Mouse (Mus musculus) v-Abl transformed pro-B cells (cell line): ENCODE data around the gene Dnase1.
"Not testable (repeated sequence)": the region's sequence is repeated elsewhere in the genome, so short reads cannot be mapped to it uniquely, and the experiment has no call there.

Experiments
- in situ Hi-C, 2 experiments: fragments of 400-800 bp; cut with MboI; formaldehyde crosslinking; loops; one replicate each; pipeline ENCODE4 v1.15.1; 2025; ENCODE audit not compliant: unreplicated experiment in 2 of 2

The Dnase1 gene

DNA sequence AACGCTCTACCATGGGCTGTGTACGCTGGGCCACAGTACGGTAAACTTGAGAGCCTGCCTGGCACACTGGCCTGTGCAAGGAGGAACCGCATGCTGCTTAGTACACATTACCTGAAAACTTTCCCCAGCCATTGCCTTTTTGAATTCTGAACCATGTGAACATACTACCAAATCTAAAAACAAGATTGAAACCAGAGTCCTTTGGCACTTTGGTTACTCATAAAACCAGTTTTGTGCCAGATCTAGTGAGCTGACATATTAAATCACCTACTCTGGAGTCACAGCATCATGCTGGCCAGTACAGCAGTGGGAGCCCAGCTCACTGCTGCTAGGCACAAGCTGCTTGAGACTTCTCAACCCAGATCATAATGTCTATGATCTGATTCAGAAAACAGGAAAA, 4.9 kb downstream of the Dnase1 start:
- in situ Hi-C loops, result no loop called here

DNA sequence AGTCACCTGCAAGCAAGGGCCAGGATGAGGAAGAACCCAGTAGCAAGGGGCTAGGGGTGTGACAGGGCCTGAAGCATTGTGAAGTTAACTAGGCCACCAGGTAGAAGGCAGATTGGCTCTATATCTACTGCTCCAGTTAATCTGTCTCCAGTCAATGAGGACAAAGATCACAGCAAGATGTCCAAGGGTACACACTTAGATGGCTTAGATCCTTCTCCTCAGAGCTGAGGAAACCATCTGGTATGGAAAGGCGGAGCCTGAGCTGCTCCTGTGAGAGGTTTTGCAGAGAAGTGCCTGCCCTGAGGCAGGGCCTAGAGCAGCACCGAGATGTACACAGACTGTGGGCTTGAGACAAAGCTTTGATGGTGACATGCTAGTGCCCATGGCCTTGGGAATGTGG, 7.4 kb downstream of the Dnase1 start:
- in situ Hi-C loops, result no loop called here

DNA sequence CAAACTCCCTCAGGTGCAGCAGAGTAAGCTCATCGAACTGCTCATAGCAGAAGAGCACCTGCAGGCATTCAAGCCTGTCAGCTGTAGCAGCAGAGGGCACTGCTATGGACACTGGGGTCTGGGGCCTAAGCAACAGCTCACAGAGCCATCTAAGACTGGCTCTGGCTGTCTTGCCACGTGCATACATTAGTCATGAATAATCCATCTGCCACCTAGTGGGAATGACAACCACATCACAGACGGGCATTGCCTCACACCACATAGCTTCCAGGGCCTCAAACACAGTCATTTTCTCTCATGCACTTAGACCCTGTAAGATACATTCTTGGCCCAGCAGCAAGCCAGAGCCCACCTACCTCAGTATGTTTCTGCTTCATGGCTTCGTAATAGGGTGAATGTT, 8.8 kb downstream of the Dnase1 start:
- in situ Hi-C loops, result no loop called here

DNA sequence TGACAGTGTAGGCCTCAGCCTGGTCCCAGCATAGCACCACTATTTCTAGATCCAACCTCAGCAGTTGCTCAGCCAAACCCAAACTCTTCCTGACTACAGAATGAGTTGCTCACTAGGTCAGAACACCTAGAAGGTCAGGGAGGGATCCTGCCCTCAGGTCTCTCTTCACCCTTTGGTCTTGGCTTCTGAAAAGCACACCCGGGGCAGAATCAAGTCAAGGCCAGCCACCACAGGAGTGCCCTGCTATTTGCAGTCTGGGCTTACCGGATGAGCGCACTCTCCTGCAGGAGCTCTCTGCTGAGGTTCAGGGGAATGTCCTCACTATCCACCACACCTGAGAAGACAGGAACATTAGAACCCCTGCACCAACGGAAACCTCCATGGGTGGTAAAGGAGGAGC, 15.9 kb downstream of the Dnase1 start:
- in situ Hi-C loops, result no loop called here

DNA sequence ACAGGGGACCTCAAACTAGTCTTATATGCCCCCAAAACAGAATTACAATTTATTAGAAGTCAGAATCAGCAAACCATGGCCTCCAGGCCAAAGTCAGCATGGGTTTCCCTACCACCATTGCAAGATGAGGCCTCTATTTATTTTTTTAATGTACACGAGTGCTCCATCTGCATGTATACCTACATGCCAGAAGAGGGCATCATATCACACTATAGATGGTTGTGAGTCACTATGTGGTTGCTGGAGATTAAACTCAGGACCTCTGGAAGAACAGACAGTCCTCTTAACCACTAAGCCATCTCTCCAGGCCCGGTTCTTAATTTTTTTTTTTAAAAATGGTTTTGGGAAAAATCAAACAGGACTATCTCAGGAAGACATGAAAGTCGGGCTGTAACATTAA, 17.1 kb downstream of the Dnase1 start:
- in situ Hi-C loops, result no loop called here

DNA sequence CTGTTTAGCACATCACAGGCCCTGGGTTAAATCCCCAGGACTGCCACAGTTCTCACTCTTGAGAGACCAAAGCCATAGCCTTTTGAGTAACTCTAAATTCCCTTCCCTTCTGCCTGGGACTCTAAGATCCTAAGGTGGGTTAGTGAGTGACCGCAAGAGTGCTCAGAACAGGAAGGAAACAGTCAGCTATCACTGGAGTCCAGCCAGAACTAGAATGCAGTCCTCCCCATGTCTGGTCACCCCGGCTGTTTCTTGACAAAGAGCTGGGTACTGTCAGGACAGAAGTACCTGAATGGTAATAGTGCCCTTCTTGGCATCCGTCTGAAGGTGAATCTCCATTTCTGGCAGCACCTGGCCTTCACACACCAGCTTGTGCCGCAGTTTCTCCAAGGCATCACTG, 28.2 kb downstream of the Dnase1 start:
- in situ Hi-C loops, result loop anchor here (5.0 to 10.0 kb wide), 4 partner anchors 147 to 227 kb away; partner anchors contain the start of genes Crebbp (in 1 of the 2) and Zfp174 (in 1 of the 2)

DNA sequence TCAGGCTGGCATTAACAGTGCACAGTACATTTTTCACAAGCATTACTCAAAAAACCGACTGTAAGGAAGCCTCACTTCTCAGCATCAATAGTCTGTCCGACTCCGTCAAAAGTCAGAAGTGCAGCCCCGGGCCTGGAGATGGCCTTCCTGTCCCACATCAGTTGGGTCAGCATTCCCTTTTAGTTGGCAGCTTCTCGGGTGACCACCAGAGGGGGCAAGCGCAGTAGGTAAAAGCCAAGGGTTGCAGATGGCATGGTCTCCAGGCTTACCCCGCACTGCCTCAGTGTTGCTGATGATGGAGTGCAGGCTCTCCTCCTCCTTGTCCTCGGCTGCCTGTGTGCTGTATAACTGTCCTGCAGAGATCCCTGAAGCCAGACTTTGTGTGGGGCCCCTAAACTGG, 31.8 kb downstream of the Dnase1 start:
- in situ Hi-C loops, result loop anchor here (5.0 to 10.0 kb wide), 4 partner anchors 144 to 224 kb away; partner anchors contain the start of genes Crebbp (in 1 of the 2) and Zfp174 (in 1 of the 2)

DNA sequence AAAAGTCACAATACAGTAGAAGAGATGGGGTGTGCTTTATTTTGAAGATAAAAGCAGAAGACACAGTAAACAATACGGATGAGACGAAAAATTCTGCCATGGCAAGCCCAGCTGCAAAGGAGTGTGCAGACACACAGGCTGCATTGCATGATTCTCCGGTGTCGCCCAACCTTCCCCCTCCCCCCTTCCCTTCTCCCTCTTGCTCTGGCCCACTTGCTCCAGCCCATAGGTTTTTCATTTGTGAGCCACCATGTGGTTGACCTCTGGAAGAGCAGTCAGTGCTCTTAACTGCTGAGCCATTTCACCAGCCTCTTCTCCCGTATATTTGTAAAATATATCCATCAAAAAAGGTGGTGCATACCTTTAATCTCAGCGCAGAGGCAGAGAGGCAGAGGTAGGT, 37.6 kb downstream of the Dnase1 start:
- in situ Hi-C loops, result loop anchor here in 1 of 2 experiments (5.0 kb wide), 1 partner anchor 138 kb away; the partner anchor contains the start of gene Crebbp

DNA sequence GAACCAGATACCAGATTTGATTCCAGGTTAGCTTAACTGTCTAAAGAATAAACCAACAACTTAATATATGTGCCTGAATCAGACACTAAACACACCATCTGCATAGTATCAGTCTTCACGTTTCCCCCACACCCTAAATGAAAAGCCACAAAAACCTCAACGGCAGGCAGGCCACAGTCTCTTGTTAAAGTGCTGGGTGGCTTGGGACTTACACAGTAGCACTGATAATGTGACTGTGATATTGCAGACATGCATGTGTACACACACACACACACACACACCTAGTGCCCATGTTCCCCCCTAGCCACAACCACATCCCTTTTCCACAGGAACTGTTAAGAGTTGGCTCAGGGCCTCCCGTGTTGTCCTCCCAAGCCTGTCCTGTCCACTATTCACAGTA, 38.1 kb downstream of the Dnase1 start:
- in situ Hi-C loops, result loop anchor here in 1 of 2 experiments (5.0 kb wide), 1 partner anchor 137 kb away; the partner anchor contains the start of gene Crebbp

DNA sequence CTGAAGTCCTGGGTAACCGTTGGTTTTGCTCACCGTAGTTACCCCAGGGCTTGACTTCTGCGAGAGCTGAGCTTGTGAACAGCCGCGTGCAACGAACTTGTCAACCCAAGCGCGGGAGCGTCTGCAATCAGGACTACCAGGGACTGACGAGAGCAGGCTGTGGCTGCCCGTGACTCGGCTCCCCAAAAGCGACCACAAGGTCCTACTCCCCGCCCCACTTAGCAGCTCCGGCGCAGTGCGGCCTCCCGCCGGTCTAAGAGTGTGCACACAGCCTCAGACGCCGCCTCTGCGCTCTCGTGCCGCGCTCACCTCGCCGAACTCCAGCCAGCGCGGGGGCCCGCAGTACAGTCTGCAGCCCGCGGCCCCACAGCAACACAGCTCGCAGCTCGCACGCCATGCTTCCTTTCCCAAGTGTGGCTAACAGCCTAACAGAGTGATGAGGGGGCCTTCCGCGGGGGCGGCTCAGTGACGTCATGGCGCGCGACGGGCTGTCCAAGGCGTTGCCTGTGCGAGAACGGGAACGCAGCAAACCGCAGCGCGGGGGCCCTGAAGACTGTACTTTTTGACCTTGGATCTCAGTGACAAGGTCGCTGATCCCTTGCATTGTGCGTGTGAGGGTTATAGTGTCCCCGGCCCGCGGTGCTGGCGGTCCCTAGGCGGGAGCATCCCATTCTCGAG, 40.8 kb downstream of the Dnase1 start, which contains the start of gene Trap1:
TSS of gene Trap1 (minus strand) at position 444 of the 678 bp plus-strand sequence.
- in situ Hi-C loops, result no loop called here

DNA sequence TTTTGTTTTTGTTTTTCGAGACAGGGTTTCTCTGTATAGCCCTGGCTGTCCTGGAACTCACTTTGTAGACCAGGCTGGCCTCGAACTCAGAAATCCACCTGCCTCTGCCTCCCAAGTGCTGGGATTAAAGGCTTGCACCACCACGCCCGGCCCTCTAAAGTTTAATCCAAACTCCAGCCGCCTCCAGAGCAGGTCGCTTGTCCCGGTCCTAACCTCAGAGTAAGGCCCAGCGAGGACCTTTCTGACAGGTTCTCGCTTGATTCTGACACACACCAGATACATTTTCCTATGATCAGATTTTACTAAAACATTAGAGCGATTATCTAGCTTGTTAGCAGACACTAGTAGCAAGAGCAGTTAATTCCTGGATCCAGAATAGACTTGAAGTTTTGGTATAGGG, 41.6 kb downstream of the Dnase1 start:
- in situ Hi-C loops, result not testable (repeated sequence)

DNA sequence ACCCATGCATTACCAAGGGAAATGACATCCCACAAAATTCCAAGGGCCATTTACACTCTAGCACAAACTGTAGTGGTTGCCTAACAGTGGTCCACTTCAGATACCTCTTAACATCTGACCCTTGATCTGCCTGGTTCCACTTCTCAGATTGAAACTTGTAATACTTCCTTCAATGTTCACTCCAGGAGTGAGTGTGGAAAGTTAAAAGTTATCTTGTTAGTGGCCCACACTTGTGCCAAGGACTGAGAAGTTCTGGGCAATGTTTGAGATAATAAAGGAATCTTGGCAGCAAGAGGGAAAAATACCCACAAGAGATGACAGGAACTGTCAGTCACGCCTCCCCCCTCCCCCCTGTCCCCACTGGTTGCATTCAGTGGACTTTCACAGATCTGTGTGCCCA, 42.9 kb downstream of the Dnase1 start:
- in situ Hi-C loops, result no loop called here

DNA sequence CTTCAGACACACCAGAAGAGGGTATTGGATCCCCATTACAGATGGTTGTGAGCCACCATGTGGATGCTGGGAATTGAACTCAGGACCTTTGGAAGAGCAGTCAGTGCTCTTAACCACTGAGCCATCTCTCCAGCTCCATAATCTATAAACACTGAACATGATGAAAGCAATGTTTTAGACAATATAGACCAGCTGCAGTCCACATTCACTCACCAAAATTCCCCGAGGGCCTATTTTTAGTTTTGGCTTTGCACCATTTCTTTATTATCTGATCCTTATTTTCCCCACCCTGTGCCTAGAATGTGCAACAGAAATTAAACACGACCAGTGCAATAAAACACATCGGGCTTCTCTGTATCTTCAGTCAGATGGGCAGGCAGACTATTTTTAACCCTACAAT, 43.7 kb downstream of the Dnase1 start:
- in situ Hi-C loops, result not testable (repeated sequence)

DNA sequence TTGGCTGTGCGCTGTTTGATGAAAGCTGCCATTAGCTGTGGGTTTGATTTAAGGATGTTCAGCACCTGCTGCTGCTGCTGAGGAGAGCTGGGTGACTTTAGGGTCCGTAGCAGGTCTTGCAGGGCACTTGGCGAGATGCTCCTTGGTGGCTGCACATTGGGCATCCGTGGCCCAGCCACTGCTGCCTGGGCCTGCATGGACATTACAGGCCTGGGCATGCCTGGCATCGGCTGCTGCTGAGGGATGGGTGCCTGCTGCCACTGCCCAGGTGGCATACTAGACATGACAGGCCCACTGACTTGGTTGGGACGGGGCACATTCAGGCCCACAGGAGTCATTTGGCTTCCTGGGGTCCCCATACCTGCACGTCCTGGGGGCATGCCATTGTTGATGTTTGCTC, 48.3 kb downstream of the Dnase1 start:
- in situ Hi-C loops, result no loop called here

DNA sequence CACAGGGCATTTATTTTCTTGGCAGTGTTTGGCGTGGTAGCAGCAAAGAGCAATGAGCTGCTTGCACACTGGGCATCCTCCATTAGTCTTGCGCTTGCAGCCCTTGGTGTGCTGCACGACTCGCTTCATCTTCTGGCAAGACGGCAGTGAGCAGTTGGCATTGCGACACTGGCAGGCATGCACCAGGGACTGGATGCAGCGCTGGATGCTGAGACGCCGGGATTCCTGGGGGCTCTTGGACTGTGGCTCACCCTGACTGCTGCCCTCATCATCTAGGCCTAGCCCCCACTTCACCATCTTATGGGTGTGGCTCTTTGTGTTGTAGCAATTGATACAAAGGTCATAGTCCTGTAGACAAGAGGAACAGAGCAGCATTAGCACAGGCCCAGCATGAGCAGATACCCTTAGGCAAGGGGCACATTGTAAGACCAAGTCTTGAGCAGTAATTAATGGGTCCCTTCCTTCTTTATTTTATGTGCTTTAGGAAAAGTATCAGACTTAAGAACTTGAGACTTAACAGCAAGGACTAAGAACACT, 49.2 kb downstream of the Dnase1 start:
- in situ Hi-C loops, result no loop called here

DNA sequence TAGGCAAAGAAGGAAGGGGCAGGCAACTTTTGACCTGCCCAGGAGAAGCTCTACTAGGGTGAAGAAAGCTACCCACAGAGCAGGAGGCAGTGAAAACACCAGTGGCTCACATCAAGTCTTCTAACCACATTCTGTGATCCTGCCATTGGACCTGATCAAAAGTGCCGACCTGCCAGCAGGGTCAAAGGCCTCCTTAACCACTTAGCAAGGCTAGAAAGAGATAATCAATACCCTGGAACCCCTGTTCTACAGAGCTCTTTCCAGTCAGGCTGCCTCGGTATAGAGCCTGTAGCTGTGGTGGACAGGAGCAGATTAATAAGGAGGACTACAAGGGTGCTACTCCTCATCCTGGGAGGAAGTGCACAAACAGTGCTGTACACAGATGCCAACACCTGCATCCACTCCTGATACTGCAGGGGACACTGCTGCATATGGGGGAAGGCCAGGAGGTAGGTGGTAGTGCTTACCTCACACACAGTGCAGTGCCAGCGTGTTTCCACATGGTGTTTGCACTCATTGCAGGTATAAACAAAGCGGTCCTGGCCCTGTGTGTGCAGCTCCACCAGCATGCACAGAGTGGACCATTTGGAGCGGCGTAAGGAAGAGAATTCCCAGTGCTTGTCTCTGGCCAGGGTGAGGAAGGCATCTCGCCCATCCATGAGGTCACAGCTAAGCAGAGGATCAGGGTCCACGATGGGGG, 50.6 kb downstream of the Dnase1 start:
- in situ Hi-C loops, result no loop called here
